Mouse (Mus musculus): ENCODE measurements around the gene Ppm1l. TPM values are rescaled to one million over a fixed set of nuclear protein-coding genes. Genes with fewer than 3 reads are reported as not detected.

The Ppm1l gene
- polyA plus RNA-seq, 1 experiment, result 0.10 TPM

- Histone ChIP-seq H3K4me1 (no peaks in the 10 kb centered on the region), H3K27me3 (replicated peaks) (no peaks in the 10 kb centered on the region), H3K36me3 (replicated peaks; ENCODE audit: low read length) (no peaks in the 10 kb centered on the region), H3K9me3 (no peaks in the 10 kb centered on the region), H3K4me3 (replicated peaks) (no peak overlapping the region)
- TF ChIP-seq GATA1 (IDR thresholded peaks at IDR 0.05; ENCODE audit: borderline replicate concordance, low read length) (no peak), FLI1 (IDR thresholded peaks at IDR 0.05; ENCODE audit: low read length) (no peak)
These were observed 25.8 kb upstream of the Ppm1l start for GRCm38 (mm10) chr3:69290844-69291243.

GRCm38 (mm10) chr3:69292628-69293027, 24.0 kb upstream of the Ppm1l start:
- H3K36me3 ChIP-seq (replicated peaks; ENCODE audit: low read length), result no peaks in the 10 kb centered on the region
- H3K4me3 ChIP-seq (replicated peaks), result no peak overlapping the region
- TF ChIP-seq GATA1 (IDR thresholded peaks at IDR 0.05; ENCODE audit: borderline replicate concordance, low read length) (no peak), FLI1 (IDR thresholded peaks at IDR 0.05; ENCODE audit: low read length) (no peak)
- H3K27me3 ChIP-seq (replicated peaks), result no peaks in the 10 kb centered on the region
- no peaks in the 10 kb centered on the region for H3K9me3 ChIP-seq
- no peaks in the 10 kb centered on the region for H3K4me1 ChIP-seq

- Histone ChIP-seq H3K36me3 (replicated peaks; ENCODE audit: low read length) (no peaks in the 10 kb centered on the region), H3K4me3 (replicated peaks) (no peak overlapping the region), H3K4me1 (no peaks in the 10 kb centered on the region), H3K9me3 (peaks cover 6% of the 10 kb centered on the region; the same call in 1 of the 2 replicates), H3K27me3 (replicated peaks) (no peaks in the 10 kb centered on the region)
- no peak for TF ChIP-seq FLI1 (IDR thresholded peaks at IDR 0.05; ENCODE audit: low read length)
- no peak for TF ChIP-seq GATA1 (IDR thresholded peaks at IDR 0.05; ENCODE audit: borderline replicate concordance, low read length)
These were observed 20.4 kb upstream of the Ppm1l start for GRCm38 (mm10) chr3:69296270-69296669.

- Histone ChIP-seq H3K9me3 (peaks cover 12% of the 10 kb centered on the region; the same call in 1 of the 2 replicates), H3K4me1 (no peaks in the 10 kb centered on the region), H3K27me3 (replicated peaks) (no peaks in the 10 kb centered on the region), H3K4me3 (replicated peaks) (no peak overlapping the region), H3K36me3 (replicated peaks; ENCODE audit: low read length) (no peaks in the 10 kb centered on the region)
- TF ChIP-seq GATA1 (IDR thresholded peaks at IDR 0.05; ENCODE audit: borderline replicate concordance, low read length) (no peak), FLI1 (IDR thresholded peaks at IDR 0.05; ENCODE audit: low read length) (no peak)
These were observed 16.5 kb upstream of the Ppm1l start for GRCm38 (mm10) chr3:69300121-69300520.

- H3K4me1 ChIP-seq, result peaks cover 25% of the 10 kb centered on the region
- H3K9me3 ChIP-seq, result no peaks in the 10 kb centered on the region
- H3K27me3 ChIP-seq (replicated peaks), result peaks cover 29% of the 10 kb centered on the region
- TF ChIP-seq GATA1 (IDR thresholded peaks at IDR 0.05; ENCODE audit: borderline replicate concordance, low read length) (no peak), FLI1 (IDR thresholded peaks at IDR 0.05; ENCODE audit: low read length) (no peak)
- H3K36me3 ChIP-seq (replicated peaks; ENCODE audit: low read length), result no peaks in the 10 kb centered on the region
- peak overlapping the region; percentile 96 for H3K4me3 ChIP-seq (replicated peaks)
These were observed 761 bp upstream of the Ppm1l start for GRCm38 (mm10) chr3:69315810-69316390.

GRCm38 (mm10) chr3:69317251-69318125, 827 bp downstream of the Ppm1l start:
- TF ChIP-seq FLI1 (IDR thresholded peaks at IDR 0.05; ENCODE audit: low read length) (no peak), GATA1 (IDR thresholded peaks at IDR 0.05; ENCODE audit: borderline replicate concordance, low read length) (no peak)
- peak overlapping the region; percentile 96 for H3K4me3 ChIP-seq (replicated peaks)
- peaks cover 25% of the 10 kb centered on the region for H3K4me1 ChIP-seq
- H3K9me3 ChIP-seq, result no peaks in the 10 kb centered on the region
- H3K27me3 ChIP-seq (replicated peaks), result peaks cover 33% of the 10 kb centered on the region
- H3K36me3 ChIP-seq (replicated peaks; ENCODE audit: low read length), result no peaks in the 10 kb centered on the region

- H3K9me3 ChIP-seq, result no peaks in the 10 kb centered on the region
- H3K27me3 ChIP-seq (replicated peaks), result peaks cover 33% of the 10 kb centered on the region
- TF ChIP-seq FLI1 (IDR thresholded peaks at IDR 0.05; ENCODE audit: low read length) (no peak), GATA1 (IDR thresholded peaks at IDR 0.05; ENCODE audit: borderline replicate concordance, low read length) (no peak)
- no peaks in the 10 kb centered on the region for H3K36me3 ChIP-seq (replicated peaks; ENCODE audit: low read length)
- peaks cover 25% of the 10 kb centered on the region for H3K4me1 ChIP-seq
- peak overlapping the region; percentile 96 for H3K4me3 ChIP-seq (replicated peaks)
These were observed 1.7 kb downstream of the Ppm1l start for GRCm38 (mm10) chr3:69318131-69318951.

- Histone ChIP-seq H3K27me3 (replicated peaks) (peaks cover 33% of the 10 kb centered on the region), H3K9me3 (no peaks in the 10 kb centered on the region), H3K4me1 (peaks cover 29% of the 10 kb centered on the region), H3K4me3 (replicated peaks) (no peak overlapping the region), H3K36me3 (replicated peaks; ENCODE audit: low read length) (no peaks in the 10 kb centered on the region)
- TF ChIP-seq GATA1 (IDR thresholded peaks at IDR 0.05; ENCODE audit: borderline replicate concordance, low read length) (no peak), FLI1 (IDR thresholded peaks at IDR 0.05; ENCODE audit: low read length) (no peak)
These were observed 2.5 kb downstream of the Ppm1l start for GRCm38 (mm10) chr3:69319061-69319720.

- H3K4me1 ChIP-seq, result peaks cover 6% of the 10 kb centered on the region
- TF ChIP-seq FLI1 (IDR thresholded peaks at IDR 0.05; ENCODE audit: low read length), result no peak
- peaks cover 11% of the 10 kb centered on the region for H3K27me3 ChIP-seq (replicated peaks)
- peaks cover 3% of the 10 kb centered on the region; the same call in 1 of the 2 replicates for H3K9me3 ChIP-seq
- no peak overlapping the region for H3K4me3 ChIP-seq (replicated peaks)
- H3K36me3 ChIP-seq (replicated peaks; ENCODE audit: low read length), result no peaks in the 10 kb centered on the region
These were observed 7.3 kb downstream of the Ppm1l start for GRCm38 (mm10) chr3:69323982-69324381.

Data from megakaryocyte, embryonic 14.5 days (primary cell).